Mouse (Mus musculus) ES-Bruce4 (cell line): ENCODE data around the gene 4930578C19Rik.

Experiments used
- CTCF ChIP-seq: IDR thresholded peaks from one replicate; pipeline ENCODE4 v1.8.1; 2011; ENCODE audit warnings: low read depth, low read length
- EP300 ChIP-seq: IDR thresholded peaks from 2 replicates; pipeline ENCODE4 v1.6.1; 2011; ENCODE audit warnings: low read depth, low read length; ENCODE audit not compliant: insufficient read depth
- POLR2A ChIP-seq: IDR thresholded peaks from one replicate; pipeline ENCODE4 v1.8.1; 2011; ENCODE audit warnings: low read length; ENCODE audit not compliant: insufficient read depth

DNA sequence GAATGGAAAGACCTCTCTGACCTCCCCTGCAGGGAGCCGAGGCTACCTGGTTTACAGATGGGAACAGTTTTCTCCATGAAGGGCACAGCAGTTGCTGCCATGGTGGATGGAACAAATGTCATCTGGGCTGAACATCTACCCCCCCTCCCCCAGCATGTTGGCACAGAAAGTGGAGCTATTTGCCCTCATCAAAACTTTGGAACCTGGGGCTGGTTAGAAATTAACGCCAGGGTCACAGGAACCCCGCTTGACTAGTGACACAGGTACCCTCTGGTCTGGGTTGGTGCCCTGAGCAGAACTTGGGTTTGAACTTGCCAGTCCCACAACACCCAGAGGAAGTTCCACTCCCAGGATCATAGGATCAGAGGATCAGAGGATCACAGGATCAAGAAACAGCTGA lies 35.7 kb downstream of the 4930578C19Rik start:
- TF ChIP-seq CTCF (no peak), EP300 (no peak), POLR2A (no peak)
